Mouse (Mus musculus) frontal cortex, postnatal 25 days (tissue): ENCODE results near the gene Rplp0.
"Not testable (repeated sequence)": the region's sequence is repeated elsewhere in the genome, so short reads cannot be mapped to it uniquely, and the experiment has no call there.

ENCODE experiments used
- DNase-seq, 2 experiments: peaks; one replicate each; pipeline ENCODE4 v3.0.0; 2022; ENCODE audit warnings: low spot score in 2 of 2

Gene Rplp0

GRCm38 (mm10) chr5:115559237-115560101, at the start of gene Rplp0:
Rplp0 (plus strand) TSS chr5:115559467.
- peak; percentile 100 for DNase-seq

GRCm38 (mm10) chr5:115509790-115510689, 49.2 kb upstream of the Rplp0 start:
- DNase-seq, result no peak

- DNase-seq, result no peak
Measured at GRCm38 (mm10) chr5:115512375-115512774, 46.9 kb upstream of the Rplp0 start.

- DNase-seq, result no peak
Measured at GRCm38 (mm10) chr5:115513246-115513645, 46.0 kb upstream of the Rplp0 start.

GRCm38 (mm10) chr5:115513721-115514120, 45.5 kb upstream of the Rplp0 start:
- no peak for DNase-seq

- no peak for DNase-seq
Measured at GRCm38 (mm10) chr5:115514346-115514745, 44.9 kb upstream of the Rplp0 start.

- no peak for DNase-seq
Measured at GRCm38 (mm10) chr5:115514896-115515587, 44.2 kb upstream of the Rplp0 start.

- no peak for DNase-seq
Measured at GRCm38 (mm10) chr5:115516081-115516907, 43.0 kb upstream of the Rplp0 start.

GRCm38 (mm10) chr5:115516908-115517307, 42.4 kb upstream of the Rplp0 start:
- DNase-seq, result no peak

GRCm38 (mm10) chr5:115517501-115517900, 41.8 kb upstream of the Rplp0 start:
- no peak for DNase-seq

- DNase-seq, result not testable (repeated sequence)
Measured at GRCm38 (mm10) chr5:115518214-115518613, 41.1 kb upstream of the Rplp0 start.

GRCm38 (mm10) chr5:115520325-115520869, 38.9 kb upstream of the Rplp0 start:
- DNase-seq, result no peak

GRCm38 (mm10) chr5:115521553-115522461, 37.5 kb upstream of the Rplp0 start:
- DNase-seq, result no peak

- no peak for DNase-seq
Measured at GRCm38 (mm10) chr5:115522531-115522930, 36.7 kb upstream of the Rplp0 start.

- DNase-seq, result no peak
Measured at GRCm38 (mm10) chr5:115522981-115523499, 36.2 kb upstream of the Rplp0 start.

GRCm38 (mm10) chr5:115523971-115524370, 35.3 kb upstream of the Rplp0 start:
- DNase-seq, result no peak

- no peak for DNase-seq
Measured at GRCm38 (mm10) chr5:115524471-115524870, 34.8 kb upstream of the Rplp0 start.

GRCm38 (mm10) chr5:115525416-115525815, 33.9 kb upstream of the Rplp0 start:
- no peak for DNase-seq

- no peak for DNase-seq
Measured at GRCm38 (mm10) chr5:115525943-115526342, 33.3 kb upstream of the Rplp0 start.
